Mouse (Mus musculus) liver, adult 2 months (tissue): Measurements from ENCODE around the gene Zfp54.

Experiments
- CTCF ChIP-seq: fragments of 200-500 bp; IDR thresholded peaks from 2 replicates; pipeline ENCODE4 v1.5.1; 2011; ENCODE audit warnings: low read depth, low read length, control low read depth
- POLR2A ChIP-seq: fragments of 200-500 bp; IDR thresholded peaks from 2 replicates; pipeline ENCODE4 v1.6.1; 2011; ENCODE audit warnings: low read length, control low read depth; ENCODE audit not compliant: insufficient read depth; ENCODE audit errors: extremely low read depth

- TF ChIP-seq CTCF = no peak
- TF ChIP-seq POLR2A = no peak
Observed at GRCm38 (mm10) chr17:21463550-21463949, 40.5 kb downstream of the Zfp54 start.
